Mouse (Mus musculus) T-helper 17 cell (primary cell): Measurements from ENCODE around the gene Ell.

ENCODE experiments used
- in situ Hi-C, 2 experiments: fragments of 300-600 bp; cut with MboI, MseI; formaldehyde crosslinking; loops; 1 replicate in 1 of 2; 2 replicates in 1 of 2; pipeline ENCODE4 v1.15.1; 2025; ENCODE audit warnings: high pct_unique_total_duplicates in 2 of 2

The Ell gene

DNA sequence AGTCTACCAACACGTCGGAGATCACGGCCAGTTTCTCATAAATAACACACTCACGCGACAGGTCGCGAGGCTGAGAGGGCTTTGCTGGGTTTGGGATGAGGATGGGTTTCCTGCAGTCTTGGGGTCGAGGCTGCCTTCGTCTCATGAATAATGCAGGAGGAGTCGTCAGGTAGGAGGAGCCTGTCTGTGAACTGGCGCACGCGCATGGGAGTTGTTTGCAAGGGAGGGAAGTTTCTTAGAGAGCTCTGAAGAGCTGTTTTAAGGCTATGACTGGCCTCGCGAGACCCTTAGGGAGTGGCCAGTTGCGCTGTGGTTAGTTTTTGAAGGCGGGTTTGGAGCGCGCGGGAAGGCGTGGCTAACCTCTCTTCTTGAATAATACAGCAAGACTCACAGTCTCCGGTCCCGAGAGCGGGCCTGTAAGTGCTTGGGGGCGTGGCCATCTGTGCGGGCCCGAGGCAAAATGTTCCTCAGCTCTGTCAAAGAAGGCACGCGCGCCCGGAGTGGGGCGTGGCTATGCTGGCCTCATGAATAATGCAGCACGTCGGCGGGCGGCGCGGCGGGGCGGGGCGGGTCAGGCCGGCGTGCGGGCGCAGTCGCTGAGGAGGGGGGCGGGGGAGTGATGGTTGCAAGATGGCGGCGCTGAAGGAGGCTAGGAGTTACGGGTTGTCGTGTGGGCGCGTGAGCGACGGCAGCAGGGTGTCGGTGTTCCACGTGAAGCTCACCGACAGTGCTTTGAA, at the start of gene Ell:
Ell (plus strand) TSS at position 381 of the 737 bp plus-strand sequence.
- in situ Hi-C loops: no loop called here

DNA sequence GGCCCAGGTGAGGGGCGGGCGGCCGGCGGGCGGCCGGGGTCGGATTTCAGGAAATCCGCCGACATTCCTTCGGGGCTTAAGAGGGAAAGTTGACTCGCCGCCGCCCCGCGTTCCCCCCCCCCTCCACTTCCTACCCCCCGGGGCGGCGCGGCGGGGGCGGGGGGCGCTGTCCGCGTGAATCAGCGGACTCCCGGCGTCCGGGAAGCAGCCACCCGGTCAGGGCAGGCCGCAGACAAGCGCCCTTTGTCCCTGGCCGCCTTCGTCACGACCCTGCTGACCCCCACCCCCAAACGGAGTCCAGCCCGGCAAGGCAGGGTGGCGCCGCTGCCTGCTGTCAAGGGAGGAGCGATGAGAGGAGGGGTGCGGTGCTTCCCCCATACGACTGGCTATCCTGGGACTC, 49.7 kb upstream of the Ell start:
- in situ Hi-C loops: loop anchor here in 1 of 2 experiments (5.0 kb wide), 1 partner anchor 42 kb away; no protein-coding TSS in a partner anchor

DNA sequence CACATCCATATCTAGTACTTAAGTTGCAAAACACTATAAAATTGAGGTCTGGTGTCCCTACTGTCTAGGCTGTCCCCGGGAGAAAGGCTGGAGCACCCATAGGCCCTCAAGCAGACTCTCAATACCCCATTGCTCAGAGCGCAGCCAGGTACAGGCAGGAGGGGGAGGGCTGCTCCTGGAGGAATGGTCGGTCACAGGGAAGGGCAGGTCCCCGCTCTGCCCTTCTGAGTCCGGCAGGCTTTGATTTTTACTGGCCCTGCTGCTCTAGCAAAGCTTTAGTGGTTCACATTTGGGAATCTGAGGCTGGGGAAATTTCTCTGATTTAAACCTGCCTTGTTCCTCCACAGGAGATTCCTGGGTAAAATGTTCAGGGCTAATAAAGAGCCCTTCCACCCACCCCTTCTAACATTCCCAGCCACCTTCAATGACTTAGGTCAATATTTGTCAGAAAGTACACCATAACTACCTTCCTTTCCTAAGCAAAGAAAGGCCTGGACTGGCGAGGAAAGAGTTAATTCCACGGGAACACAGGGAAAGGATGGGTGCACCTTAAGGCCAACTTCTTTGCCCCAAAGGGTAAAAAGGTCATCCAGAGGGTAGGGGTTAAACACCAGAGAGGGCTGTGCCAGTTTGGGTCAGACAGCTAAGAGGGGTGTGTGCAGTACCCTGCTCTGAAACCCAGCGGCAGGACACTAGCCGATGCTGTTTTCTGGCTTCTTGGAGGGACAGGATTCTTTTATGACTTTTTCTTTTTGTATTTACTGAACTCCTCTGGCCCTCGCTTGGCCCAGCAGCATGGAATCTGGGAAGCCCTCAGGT, 49.0 kb upstream of the Ell start:
- in situ Hi-C loops: loop anchor here in 1 of 2 experiments (5.0 kb wide), 1 partner anchor 113 kb away; no protein-coding TSS in a partner anchor

DNA sequence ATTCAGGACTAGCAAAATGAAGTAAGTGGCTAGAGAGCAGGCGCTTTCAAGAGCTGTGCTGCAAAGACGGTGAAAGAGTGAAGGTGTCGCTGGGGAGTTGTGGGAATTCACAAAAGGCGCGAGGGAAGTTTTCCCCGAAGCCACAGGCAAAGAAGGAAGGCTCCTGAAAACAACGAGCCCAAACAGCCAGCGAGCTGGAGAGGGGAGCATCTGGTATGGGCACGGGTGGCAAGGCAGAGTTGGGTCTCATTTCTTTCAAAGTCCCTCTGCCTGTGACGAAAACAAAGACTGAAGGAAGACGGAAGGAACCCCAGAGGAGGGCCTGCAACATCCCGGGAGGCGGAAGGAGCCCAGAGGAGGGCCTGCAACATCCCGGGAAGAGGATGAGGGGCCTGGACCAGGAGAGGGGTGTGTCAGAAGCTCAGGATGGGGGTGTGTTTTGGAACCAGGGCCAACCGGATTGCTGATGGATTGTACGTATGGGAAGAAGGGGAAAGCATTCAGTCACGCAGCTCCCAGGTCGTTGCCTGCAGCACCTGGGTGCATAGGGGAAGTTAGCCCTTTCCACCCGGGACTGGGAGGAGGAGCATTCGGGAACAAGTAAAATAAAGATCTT, 48.3 kb upstream of the Ell start:
- in situ Hi-C loops: loop anchor here in 1 of 2 experiments (5.0 kb wide), 1 partner anchor 114 kb away; no protein-coding TSS in a partner anchor

DNA sequence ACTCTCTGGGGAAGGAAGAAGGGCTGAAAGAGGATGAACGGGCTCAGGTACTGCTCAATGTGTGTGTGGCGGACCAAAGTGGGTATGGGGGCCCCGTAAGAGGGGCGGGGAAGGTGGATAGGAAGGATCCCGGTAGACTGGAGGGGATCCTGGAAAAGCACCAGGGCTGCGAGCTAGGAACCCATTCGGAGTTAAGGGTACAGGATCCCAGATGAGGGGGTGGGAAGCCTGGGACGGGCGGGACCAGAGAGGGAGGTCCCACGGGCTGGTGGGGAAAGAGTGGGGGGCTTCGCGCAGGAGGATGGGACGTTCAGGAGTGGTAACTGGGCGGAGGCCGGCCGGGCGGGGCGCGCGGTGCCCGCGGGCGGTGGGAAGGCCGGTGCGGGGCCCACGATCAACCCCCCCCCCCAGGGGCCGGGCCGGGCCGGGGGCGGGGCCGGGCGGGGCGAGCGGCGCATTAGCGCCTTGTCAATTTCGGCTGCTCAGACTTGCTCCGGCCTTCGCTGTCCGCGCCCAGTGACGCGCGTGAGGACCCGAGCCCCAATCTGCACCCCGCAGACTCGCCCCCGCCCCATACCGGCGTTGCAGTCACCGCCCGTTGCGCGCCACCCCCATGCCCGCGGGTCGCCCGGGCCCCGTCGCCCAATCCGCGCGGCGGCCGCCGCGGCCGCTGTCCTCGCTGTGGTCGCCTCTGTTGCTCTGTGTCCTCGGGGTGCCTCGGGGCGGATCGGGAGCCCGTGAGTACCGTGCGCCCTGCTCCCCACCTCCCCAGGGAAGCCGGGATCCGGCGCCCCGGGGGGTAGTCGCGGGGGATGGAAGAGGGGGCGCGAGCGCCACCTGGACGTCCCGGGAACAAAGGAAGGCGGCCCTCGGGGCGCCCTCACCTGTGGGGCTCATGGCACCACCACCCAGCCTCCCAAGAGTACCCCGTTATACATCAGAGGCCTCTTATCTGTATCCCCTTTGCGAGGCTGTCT, 46.3 kb upstream of the Ell start, which contains the start of gene Crlf1:
Crlf1 (plus strand) TSS at position 495 of the 977 bp plus-strand sequence.
- in situ Hi-C loops: loop anchor here in 1 of 2 experiments (5.0 kb wide), 1 partner anchor 116 kb away; no protein-coding TSS in a partner anchor

DNA sequence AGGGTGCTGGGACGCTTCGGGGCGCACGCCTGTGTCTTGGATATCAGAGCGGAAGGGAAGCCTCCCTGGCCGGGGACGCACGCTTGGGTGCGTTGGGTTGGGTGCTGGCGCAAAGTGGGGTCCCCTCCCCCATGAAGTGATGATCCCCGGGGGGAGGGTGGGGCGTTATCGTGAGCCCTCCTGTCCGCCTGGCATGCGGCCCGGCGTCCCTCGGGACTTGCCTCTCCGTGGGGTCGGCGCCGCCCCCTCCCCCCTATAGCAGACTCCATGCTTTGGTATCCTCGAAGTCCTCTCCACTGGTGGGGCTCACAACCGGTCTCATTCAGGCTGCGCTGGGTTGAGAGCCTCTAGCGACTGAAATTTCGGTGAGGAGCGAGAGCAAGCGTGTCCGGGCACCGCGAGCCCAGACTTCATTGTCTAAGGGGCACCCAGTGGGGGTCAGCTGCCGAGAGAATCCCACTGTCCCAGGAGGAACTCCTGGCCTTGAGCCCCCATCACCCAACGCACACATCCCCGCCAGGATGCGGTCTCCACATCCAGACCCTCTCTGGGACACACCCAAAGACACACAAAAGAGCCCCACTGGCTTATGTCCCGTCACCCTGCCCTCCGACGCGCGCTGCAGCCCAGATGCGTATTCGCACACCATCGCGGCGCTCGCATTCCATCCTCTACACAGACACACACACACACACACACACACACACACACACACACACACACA, 45.4 kb upstream of the Ell start:
- in situ Hi-C loops: loop anchor here in 1 of 2 experiments (5.0 kb wide), 1 partner anchor 117 kb away; no protein-coding TSS in a partner anchor

DNA sequence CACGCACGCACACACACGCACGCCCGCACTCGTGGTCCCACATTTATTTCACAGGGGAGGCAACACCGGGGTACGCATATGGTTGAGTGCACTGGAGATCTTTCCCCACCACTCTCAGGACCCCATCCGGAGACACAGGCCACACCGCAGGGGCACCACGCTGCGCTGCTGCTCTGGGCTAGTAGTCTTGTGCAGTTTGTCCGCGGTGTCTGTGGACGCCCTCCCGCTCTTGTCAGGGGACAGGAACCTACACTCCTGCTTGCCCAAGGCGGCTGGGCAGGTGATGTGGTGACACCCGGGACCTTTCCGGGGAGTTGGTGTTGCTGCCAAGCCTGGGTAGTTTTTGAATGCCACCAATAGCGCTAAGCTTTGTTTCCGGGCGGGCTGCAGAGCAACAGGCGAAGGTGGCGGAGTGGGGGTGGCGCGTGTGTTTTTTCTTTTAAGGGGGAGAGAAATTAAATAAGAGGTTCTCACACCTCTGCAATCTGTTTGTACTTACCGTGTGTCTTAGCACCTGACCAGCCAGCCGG, 44.8 kb upstream of the Ell start:
- in situ Hi-C loops: loop anchor here in 1 of 2 experiments (5.0 kb wide), 1 partner anchor 117 kb away; no protein-coding TSS in a partner anchor

DNA sequence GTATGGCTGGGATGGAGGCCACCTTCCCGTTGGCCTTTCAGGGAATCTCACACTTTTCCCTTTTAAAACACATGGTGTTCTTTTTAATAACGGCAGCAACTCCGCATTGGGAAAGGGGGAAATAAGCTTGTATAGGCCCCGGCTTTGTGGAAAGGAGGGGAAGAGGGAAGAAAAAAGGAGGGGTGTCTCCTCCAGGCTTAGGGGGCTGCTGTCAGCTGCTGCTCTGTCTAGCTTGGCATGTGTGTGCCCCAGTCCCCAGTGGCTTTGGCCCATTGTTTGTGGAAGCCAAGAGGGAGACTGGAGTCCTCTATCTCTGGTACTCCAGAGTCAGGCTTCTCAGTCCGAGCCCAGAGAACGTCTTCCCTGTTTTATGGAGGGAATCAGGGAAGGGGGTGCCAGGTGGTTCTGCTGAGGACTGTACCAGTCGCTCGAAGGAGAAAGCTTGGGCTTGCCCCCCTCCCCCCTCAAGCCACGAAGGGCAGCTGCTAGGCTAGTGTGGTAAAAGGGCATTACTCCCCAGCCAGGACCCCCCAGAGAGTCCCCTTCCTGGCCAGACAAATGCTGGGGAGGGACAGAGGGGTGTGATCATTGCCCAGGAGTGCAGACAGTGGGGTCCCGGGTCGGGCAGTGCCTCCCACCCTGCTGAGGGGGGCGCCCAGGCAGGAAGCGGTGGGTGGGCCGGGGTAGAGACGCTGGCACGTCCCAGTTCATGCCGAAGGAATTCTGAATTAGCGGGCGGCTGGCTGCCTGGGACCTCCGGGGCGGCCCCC, 44.1 kb upstream of the Ell start:
- in situ Hi-C loops: no loop called here

DNA sequence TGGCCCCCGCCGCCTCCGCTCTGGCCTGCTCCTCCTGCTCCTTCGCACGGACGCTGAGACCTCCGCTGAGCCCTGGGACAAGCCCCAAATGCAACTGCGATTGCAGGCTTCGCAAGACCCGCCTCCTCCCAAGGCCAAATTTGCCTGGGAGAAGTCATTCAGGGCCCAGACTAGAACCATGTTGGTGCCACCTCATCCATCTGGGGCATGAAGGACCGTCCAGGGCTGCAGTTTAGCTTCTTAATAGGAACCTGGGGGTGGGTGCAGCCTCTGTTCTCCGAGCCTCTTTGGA, 43.5 kb upstream of the Ell start:
- in situ Hi-C loops: no loop called here

DNA sequence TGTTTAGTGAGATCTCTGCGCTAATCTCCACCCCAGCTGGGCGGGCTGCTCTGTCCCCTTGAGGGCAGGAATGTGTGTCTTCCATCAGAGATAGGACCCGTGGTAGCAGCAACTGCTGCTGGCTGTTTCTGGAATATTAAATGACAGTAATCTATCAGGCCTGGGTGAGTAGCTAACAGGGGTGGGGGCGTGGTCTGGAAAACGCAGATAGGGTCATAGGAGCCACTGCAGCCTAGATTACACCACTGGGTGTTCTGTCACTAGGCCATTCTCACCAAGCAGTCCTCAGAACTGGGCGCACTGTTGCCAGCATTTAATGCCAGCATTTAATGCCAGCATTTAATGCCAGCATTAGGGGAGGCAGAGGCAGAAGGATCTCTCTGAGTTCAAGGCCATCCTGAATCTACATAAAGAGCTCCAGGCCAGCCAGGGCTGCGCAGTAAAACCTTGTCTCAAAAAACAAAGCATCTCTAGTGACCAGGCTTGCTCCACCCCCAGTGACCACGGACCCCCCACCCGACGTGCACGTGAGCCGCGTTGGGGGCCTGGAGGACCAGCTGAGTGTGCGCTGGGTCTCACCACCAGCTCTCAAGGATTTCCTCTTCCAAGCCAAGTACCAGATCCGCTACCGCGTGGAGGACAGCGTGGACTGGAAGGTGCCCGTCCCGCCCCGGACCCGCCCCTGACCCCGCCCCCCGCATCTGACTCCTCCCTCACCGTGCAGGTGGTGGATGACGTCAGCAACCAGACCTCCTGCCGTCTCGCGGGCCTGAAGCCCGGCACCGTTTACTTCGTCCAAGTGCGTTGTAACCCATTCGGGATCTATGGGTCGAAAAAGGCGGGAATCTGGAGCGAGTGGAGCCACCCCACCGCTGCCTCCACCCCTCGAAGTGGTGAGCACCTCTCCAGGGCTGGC, 38.6 kb upstream of the Ell start:
- in situ Hi-C loops: loop anchor here in 1 of 2 experiments (10.0 kb wide), 1 partner anchor 86 kb away; no protein-coding TSS in a partner anchor

DNA sequence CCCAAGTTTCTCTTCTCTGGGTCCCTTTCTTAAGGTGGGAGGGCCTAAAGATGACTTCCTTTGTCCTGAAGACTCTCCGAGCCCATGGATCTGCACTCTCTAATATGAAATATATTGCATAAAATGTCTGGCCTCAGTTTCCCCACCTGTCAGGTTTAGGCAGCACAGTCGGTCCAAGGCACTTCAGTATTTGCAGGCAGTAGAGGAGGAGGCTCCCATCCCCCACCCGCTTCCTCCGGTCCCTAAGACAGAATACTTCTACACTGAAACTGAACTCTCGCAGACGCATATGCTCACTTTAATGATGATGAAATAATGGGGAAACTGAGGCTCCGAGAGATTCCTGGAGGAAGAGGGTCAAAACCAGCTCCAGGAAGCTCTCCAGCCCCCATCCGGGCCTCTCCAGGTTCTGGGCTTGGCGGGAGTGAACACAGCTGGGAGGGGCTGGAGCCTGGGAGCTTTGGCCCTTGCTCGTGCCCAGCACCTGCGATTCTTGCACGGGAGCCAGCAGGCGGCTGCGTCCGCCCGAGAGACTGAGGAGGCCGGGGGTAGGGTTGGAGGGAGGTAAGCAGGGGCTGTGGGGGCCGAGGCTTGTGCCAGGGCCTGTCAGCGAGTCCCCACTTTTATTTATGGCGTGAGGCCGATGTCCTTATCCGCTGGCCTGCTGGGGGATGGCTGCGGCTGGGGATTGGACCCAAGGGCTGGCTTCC, 37.3 kb upstream of the Ell start:
- in situ Hi-C loops: loop anchor here in 1 of 2 experiments (10.0 kb wide), 1 partner anchor 87 kb away; no protein-coding TSS in a partner anchor

DNA sequence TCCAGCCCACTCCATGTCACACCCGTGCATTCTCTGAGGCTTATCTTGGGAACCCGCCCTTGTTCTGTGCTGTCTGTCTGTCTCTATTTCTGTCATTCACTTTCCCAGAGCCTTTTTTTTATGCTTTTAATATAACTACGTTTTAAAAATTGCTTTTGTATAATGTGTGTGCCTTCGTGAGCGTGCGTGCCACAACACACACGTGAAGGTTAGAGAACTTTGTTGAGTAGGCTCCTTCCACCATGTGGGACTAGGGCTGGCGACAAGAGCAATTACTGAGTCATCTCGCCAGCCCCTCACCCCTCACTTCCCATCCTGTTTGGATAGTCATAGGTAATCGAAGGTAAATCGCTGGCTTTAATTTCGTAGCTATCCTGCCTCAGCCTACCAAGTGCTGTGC, 36.7 kb upstream of the Ell start:
- in situ Hi-C loops: loop anchor here in 1 of 2 experiments (10.0 kb wide), 1 partner anchor 88 kb away; no protein-coding TSS in a partner anchor

DNA sequence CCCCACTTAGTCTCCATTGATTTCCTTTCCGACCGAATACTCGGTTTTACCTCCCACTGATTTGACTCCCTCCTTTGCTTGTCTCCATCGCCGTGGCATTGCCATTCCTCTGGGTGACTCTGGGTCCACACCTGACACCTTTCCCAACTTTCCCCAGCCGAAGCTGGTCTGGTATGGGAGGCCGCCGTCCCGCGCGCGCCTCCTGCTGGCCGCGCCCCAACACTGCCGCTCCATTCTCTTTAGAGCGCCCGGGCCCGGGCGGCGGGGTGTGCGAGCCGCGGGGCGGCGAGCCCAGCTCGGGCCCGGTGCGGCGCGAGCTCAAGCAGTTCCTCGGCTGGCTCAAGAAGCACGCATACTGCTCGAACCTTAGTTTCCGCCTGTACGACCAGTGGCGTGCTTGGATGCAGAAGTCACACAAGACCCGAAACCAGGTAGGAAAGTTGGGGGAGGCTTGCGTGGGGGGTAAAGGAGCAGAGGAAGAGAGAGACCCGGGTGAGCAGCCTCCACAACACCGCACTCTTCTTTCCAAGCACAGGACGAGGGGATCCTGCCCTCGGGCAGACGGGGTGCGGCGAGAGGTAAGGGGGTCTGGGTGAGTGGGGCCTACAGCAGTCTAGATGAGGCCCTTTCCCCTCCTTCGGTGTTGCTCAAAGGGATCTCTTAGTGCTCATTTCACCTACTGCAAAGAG, 36.1 kb upstream of the Ell start:
- in situ Hi-C loops: loop anchor here in 1 of 2 experiments (10.0 kb wide), 1 partner anchor 88 kb away; no protein-coding TSS in a partner anchor

DNA sequence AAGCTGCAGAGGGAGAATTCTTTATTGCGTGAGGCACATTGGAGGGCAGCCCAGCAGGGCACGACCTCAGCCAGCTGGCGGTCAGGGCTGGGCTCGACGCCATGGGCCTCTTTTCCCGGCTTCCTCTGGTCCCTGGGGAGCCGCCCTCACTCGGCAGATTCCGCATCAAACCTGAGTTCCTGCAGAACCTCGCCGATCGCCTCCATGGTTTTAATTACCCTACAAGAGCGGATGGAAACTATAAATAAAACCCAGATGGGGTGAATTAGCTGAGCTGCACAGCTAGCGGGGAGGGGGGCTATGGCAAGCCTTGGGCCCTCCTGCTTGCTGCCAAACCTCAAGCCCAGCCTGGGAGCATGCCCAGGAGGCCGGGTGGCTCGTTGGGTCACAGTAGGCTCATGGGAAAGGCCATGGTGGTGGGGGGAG, 35.0 kb upstream of the Ell start:
- in situ Hi-C loops: loop anchor here in 1 of 2 experiments (10.0 kb wide), 1 partner anchor 90 kb away; no protein-coding TSS in a partner anchor

DNA sequence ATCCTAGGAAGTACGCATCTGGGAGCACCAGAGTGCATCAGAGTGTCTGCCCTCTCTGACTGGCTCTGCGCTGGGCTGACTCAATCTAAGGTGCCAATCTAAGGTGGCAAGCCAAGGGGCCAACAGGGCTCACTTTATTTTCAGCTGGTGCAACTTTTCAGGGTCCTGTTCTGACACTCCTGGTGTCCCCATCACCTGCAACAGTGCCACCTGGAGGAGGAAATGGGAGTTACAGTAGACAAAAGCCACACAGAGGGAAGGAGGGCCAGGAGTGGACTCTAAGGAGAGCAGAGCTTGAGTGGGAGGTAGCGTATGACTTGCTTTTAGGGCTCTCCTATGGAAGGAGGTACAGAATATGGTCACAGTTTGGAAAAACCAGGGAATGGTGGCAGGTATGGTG, 34.4 kb upstream of the Ell start:
- in situ Hi-C loops: loop anchor here in 1 of 2 experiments (10.0 kb wide), 1 partner anchor 90 kb away; no protein-coding TSS in a partner anchor

DNA sequence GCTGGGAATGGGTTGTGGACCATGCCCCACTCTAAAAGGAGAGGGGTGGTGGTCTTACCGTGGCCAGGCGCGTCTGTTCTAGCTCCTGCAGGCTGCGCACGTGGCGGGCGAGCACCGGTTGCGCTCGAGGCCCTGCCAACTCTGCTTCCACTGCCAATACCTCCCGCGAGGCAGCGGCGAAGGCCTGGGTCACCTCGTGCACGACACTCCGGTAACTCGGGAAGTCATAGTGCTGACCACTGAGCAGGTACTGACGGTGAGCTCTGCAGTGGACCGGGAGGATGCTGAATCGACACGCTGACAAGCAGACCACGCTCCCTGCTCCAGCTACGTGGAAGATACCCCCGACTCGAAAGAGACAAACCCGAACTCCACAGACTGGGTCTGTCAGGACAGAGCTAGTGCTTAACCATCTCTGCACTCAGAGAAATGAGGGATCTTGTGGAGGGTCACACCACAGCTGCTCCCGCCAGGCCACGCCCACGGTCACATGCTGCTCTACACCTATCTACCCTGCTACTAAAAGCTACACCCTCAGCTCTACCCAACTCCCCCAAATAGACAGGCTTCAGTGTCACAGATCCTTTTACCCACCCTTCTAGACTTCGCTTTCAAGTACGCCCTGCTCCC, 33.4 kb upstream of the Ell start:
- in situ Hi-C loops: loop anchor here in 1 of 2 experiments (10.0 kb wide), 1 partner anchor 91 kb away; no protein-coding TSS in a partner anchor
